Mouse (Mus musculus) hindbrain, embryonic 10.5 days (tissue): Measurements from ENCODE around the gene Acly. TPM values are rescaled to one million over a fixed set of nuclear protein-coding genes. Genes with fewer than 3 reads are reported as not detected.
A peak's percentile ranks its signal among the peaks of the same experiment; 100 is the strongest.

Experiments
- DNase-seq: peaks from one replicate; pipeline ENCODE4 v3.0.0-alpha.2; 2017; ENCODE audit warnings: low spot score
- H3K27ac ChIP-seq: fragments of 300-500 bp; sonication (generic); 2 replicates; pipeline ENCODE4 v1.5.1; 2016; ENCODE audit warnings: mild to moderate bottlenecking, moderate library complexity
- H3K27me3 ChIP-seq: fragments of 300-500 bp; sonication (generic); 2 replicates; pipeline ENCODE4 v1.6.1; 2016; ENCODE audit warnings: mild to moderate bottlenecking; ENCODE audit not compliant: poor library complexity, insufficient read depth, severe bottlenecking
- H3K36me3 ChIP-seq: fragments of 300-500 bp; sonication (generic); 2 replicates; pipeline ENCODE4 v1.6.1; 2016; ENCODE audit warnings: mild to moderate bottlenecking, moderate library complexity
- H3K4me1 ChIP-seq: fragments of 300-500 bp; sonication (generic); replicated peaks from 2 replicates; pipeline ENCODE4 v1.6.1; 2016; ENCODE audit warnings: mild to moderate bottlenecking
- H3K4me3 ChIP-seq: fragments of 300-500 bp; sonication (generic); 2 replicates; pipeline ENCODE4 v1.5.1; 2016; ENCODE audit warnings: mild to moderate bottlenecking, moderate library complexity
- H3K9me3 ChIP-seq: fragments of 300-500 bp; sonication (generic); 2 replicates; pipeline ENCODE4 v1.6.1; 2016; ENCODE audit warnings: mild to moderate bottlenecking, moderate library complexity
- WGBS: fragments of 180-500 bp; shearing (Covaris S2); methylation state at CpG from one replicate; pipeline ENCODE4 v1.1.7; 2016; 5-methylcytosine and 5-hydroxymethylcytosine counted together
- polyA plus RNA-seq: library from polyadenylated mRNA; unstranded; fragments of >200 nt; fragmentation: Nextera tagmentation; extraction: Ambion mirVana; gene quantifications from 2 replicates; pipeline ENCODE4 v1.2.1, GENCODE M21; 2016

Acly gene
- 356 and 388 TPM in 2 replicates for polyA plus RNA-seq

DNA sequence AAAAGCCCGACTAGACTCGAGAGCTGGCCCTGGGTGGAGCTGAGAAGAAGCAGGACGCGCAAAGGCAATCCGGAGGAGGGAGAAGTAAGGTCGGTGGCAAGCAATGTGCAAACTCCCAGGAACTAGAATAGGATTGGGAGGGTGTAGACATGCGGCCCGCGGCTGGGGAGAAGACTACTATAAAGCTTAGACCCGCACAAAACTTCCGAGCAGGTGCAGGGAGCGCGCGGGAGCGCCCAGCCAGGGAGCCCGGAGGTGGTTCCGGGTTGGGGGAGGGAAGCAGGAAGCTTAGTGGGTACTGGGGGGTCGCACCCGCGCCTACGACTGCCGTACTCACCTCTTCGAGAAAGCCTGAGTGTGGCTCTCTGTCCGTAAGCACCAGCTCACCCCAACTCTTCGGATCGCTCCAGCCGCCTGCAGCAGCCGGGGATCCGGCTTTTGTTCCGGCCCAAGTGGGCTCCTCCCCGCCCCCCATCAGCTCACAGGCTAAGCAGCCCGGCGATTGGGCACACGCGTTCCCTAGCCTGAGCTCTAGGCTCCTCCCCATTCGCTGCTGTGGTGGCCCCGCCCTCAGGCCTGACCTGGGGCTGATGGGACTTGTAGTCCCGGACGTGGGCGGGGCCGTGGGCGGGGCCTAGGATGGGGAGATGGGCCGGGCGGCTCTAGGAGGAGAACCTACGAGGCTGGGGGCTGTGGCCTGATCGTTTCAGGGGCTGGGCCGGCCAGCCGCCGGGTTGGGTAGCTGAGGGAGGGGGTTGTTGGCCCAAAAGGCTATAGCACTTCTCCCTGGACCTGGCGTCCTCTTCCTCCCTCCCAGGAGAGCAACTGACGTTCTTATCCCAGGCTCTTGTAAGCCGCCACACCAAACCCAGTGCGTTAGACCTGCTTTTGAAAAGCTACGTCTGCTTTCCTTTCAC, at the start of gene Acly:
Gene Acly (minus strand): TSS at position 543 of the 917 bp plus-strand sequence.
- H3K4me3 ChIP-seq = peak within 1 kb of the TSS; percentile 86
- under 1% methylated on average over 54 of the region's 54 CpGs for WGBS

DNA sequence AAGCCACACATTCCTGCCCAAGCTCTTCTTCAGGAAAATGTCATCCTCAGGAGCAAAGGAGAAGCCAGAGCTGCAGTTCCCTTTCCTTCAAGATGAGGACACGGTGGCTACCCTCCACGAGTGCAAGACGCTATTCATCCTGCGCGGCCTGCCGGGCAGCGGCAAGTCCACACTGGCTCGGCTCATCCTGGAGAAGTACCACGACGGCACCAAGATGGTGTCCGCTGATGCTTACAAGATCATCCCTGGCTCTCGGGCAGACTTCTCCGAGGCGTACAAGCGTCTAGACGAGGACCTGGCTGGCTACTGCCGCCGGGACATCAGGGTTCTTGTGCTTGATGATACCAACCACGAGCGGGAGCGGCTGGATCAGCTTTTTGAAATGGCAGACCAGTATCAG, 48.5 kb upstream of the Acly start:
- no peak for DNase-seq
- peak overlapping the region; percentile 88; the same call in 1 of the 2 replicates for H3K27ac ChIP-seq
- H3K27me3 ChIP-seq = peaks cover 19% of the 10 kb centered on the region
- H3K4me1 ChIP-seq = peaks cover 34% of the 10 kb centered on the region
- peak overlapping the region; percentile 69; the same call in 1 of the 2 replicates for H3K4me3 ChIP-seq
- no peaks in the 10 kb centered on the region for H3K9me3 ChIP-seq
- peaks cover 50% of the 10 kb centered on the region for H3K36me3 ChIP-seq
- 69% methylated on average over 21 of the region's 21 CpGs for WGBS

More for the DNA sequence above, at the start of gene Acly:
- peaks cover 25% of the 10 kb centered on the region for H3K36me3 ChIP-seq
- H3K27me3 ChIP-seq = no peaks in the 10 kb centered on the region
- peak within 1 kb of the TSS; percentile 95 for H3K27ac ChIP-seq
- DNase-seq = peak; percentile 99
- H3K9me3 ChIP-seq = no peaks in the 10 kb centered on the region
- H3K4me1 ChIP-seq = peaks cover 43% of the 10 kb centered on the region

- peaks cover 25% of the 10 kb centered on the region for H3K27me3 ChIP-seq
- H3K27ac ChIP-seq = peak overlapping the region; percentile 88
- H3K36me3 ChIP-seq = peaks cover 43% of the 10 kb centered on the region
- DNase-seq = peak; percentile 38
- H3K4me3 ChIP-seq = peak overlapping the region; percentile 69
- H3K4me1 ChIP-seq = peaks cover 42% of the 10 kb centered on the region
- H3K9me3 ChIP-seq = no peaks in the 10 kb centered on the region
- WGBS = 27% methylated on average over 2 of the region's 2 CpGs
Observed at GRCm38 (mm10) chr11:100575484-100575855, 47.7 kb upstream of the Acly start.

GRCm38 (mm10) chr11:100574708-100575483, 47.1 kb upstream of the Acly start, which contains the start of gene Cnp:
TSS of gene Cnp (plus strand) at chr11:100574904.
- no peaks in the 10 kb centered on the region for H3K9me3 ChIP-seq
- 3% methylated on average over 47 of the region's 47 CpGs for WGBS
- peak within 1 kb of the TSS; percentile 69 for H3K4me3 ChIP-seq
- peaks cover 25% of the 10 kb centered on the region for H3K27me3 ChIP-seq
- peaks cover 45% of the 10 kb centered on the region for H3K4me1 ChIP-seq
- peak within 1 kb of the TSS; percentile 88 for H3K27ac ChIP-seq
- peaks cover 37% of the 10 kb centered on the region for H3K36me3 ChIP-seq
- DNase-seq = peak; percentile 63

- H3K36me3 ChIP-seq = peaks cover 30% of the 10 kb centered on the region
- H3K9me3 ChIP-seq = no peaks in the 10 kb centered on the region
- H3K4me1 ChIP-seq = peaks cover 45% of the 10 kb centered on the region
- no peak for DNase-seq
- H3K27me3 ChIP-seq = peaks cover 25% of the 10 kb centered on the region
- 94% methylated on average over 3 of the region's 3 CpGs for WGBS
- 0 out of 2 replicates have a peak overlapping the region, but pooled peaks have one; percentile 88 for H3K27ac ChIP-seq
- H3K4me3 ChIP-seq = peak overlapping the region; percentile 69
Observed at GRCm38 (mm10) chr11:100574188-100574587, 46.4 kb upstream of the Acly start.

DNA sequence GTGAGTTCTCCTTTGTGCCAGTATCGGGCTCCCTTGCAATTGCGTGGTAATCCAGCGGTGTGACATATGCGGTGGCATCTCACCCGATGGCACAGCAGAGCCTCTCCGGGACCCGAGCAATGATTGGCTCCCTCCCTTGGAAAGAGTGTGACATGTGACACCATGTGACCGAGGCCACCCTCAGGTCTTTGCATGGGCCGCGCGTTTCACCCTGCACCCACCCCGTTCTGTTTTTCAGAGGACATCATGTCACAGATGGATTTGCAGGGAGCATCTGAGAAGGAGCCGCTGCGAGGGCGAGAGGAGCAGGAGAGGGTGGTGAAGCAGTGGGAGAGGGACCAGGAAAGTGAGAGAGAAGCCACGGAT, 43.4 kb upstream of the Acly start:
- peak; percentile 34 for DNase-seq
- Histone ChIP-seq H3K27me3 (peaks cover 23% of the 10 kb centered on the region), H3K4me3 (peak overlapping the region; percentile 40), H3K36me3 (0 out of 2 replicates have a peak, but pooled peaks cover 3% of the 10 kb centered on the region), H3K27ac (peak overlapping the region; percentile 56; the same call in 1 of the 2 replicates), H3K9me3 (no peaks in the 10 kb centered on the region), H3K4me1 (peaks cover 45% of the 10 kb centered on the region)
- WGBS = 15% methylated on average over 16 of the region's 16 CpGs

- Histone ChIP-seq H3K9me3 (no peaks in the 10 kb centered on the region), H3K4me1 (peaks cover 39% of the 10 kb centered on the region), H3K4me3 (peak overlapping the region; percentile 40), H3K27ac (0 out of 2 replicates have a peak overlapping the region, but pooled peaks have one; percentile 56), H3K36me3 (no peaks in the 10 kb centered on the region), H3K27me3 (peaks cover 18% of the 10 kb centered on the region)
- 9% methylated on average over 8 of the region's 8 CpGs for WGBS
- peak; percentile 75 for DNase-seq
Observed at GRCm38 (mm10) chr11:100570430-100571201, 42.8 kb upstream of the Acly start.

DNA sequence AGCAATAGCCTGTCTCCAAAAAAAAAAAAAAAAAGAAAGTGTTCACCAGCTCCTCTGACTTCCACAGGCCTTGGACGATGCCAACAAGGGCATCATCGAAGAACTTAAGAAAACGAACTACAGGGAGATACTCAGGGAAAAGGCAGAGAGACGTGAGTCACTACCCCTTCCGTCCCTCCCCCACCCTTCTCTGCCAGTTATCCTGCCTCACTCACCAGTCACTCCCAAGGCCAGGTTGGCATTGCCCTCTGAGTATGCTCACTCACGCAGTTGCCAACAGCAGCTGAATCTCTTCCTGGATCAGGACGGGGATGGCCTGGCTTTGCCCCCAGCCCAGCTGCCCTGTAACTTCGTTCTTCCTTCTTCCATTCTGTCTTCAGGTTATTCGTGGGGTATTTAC, 42.0 kb upstream of the Acly start:
- DNase-seq = no peak
- H3K4me3 ChIP-seq = no peak overlapping the region
- H3K27me3 ChIP-seq = peaks cover 18% of the 10 kb centered on the region
- H3K27ac ChIP-seq = no peak overlapping the region
- H3K9me3 ChIP-seq = no peaks in the 10 kb centered on the region
- peaks cover 32% of the 10 kb centered on the region for H3K4me1 ChIP-seq
- 66% methylated on average over 9 of the region's 9 CpGs for WGBS
- H3K36me3 ChIP-seq = no peaks in the 10 kb centered on the region

DNA sequence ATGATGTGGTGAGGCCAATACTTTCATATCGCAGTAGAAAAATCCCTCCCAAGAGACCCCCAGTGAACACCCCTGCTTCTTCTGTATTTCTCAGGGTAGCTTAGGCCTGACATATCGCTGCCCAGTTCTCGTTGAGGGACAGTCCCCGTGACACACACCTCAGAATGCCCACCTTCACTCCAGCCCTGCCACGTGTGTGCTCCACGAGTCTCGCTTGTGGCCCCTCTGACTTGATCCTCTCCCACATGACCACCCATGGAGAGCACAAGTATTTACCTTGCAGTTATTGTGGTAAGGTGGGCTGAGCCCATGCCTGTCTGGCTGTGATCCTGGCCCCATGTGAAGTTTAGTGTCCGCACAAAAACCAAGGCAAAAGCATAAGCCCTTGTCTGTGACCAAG, 40.9 kb upstream of the Acly start:
- peaks cover 27% of the 10 kb centered on the region for H3K4me1 ChIP-seq
- no peak overlapping the region for H3K27ac ChIP-seq
- H3K36me3 ChIP-seq = no peaks in the 10 kb centered on the region
- WGBS = 87% methylated on average over 8 of the region's 8 CpGs
- no peak overlapping the region for H3K4me3 ChIP-seq
- H3K27me3 ChIP-seq = peaks cover 18% of the 10 kb centered on the region
- no peaks in the 10 kb centered on the region for H3K9me3 ChIP-seq
- no peak for DNase-seq

- H3K9me3 ChIP-seq = no peaks in the 10 kb centered on the region
- H3K27me3 ChIP-seq = peaks cover 18% of the 10 kb centered on the region
- WGBS = 76% methylated on average over 9 of the region's 9 CpGs
- no peak for DNase-seq
- H3K36me3 ChIP-seq = no peaks in the 10 kb centered on the region
- peaks cover 27% of the 10 kb centered on the region for H3K4me1 ChIP-seq
- no peak overlapping the region for H3K4me3 ChIP-seq
- H3K27ac ChIP-seq = no peak overlapping the region
Observed at GRCm38 (mm10) chr11:100567815-100568245, 40.0 kb upstream of the Acly start.

GRCm38 (mm10) chr11:100567229-100567628, 39.4 kb upstream of the Acly start:
- peaks cover 16% of the 10 kb centered on the region for H3K27me3 ChIP-seq
- WGBS = 80% methylated on average over 5 of the region's 5 CpGs

DNA sequence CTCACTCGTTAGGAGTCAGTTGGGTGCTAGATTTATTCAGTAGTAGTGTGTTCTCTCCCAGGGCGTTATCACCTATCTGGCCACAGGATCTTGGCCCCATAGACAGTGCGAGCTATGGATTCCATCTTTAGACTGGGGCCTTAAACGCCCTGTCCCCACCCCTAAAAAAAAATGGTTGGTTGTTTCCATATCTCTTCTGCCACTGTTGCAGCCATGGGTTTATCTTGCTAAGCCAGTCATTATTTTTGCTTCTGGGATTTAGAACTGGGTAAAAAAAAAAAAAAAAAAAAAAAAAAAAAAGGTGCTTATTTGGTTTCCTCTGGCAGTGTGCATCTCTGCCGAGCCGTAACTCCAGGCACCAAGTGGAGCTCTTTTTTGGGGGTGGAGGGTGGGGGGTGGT, 36.9 kb upstream of the Acly start:
- H3K27ac ChIP-seq = no peak overlapping the region

More at GRCm38 (mm10) chr11:100567229-100567628, 39.4 kb upstream of the Acly start:
- peaks cover 27% of the 10 kb centered on the region for H3K4me1 ChIP-seq
- DNase-seq = no peak
- no peaks in the 10 kb centered on the region for H3K9me3 ChIP-seq
- H3K27ac ChIP-seq = no peak overlapping the region
- H3K4me3 ChIP-seq = no peak overlapping the region
- no peaks in the 10 kb centered on the region for H3K36me3 ChIP-seq

More for the DNA sequence above, 36.9 kb upstream of the Acly start:
- no peaks in the 10 kb centered on the region for H3K36me3 ChIP-seq
- 90% methylated on average over 6 of the region's 6 CpGs for WGBS
- no peak overlapping the region for H3K4me3 ChIP-seq
- H3K9me3 ChIP-seq = no peaks in the 10 kb centered on the region
- H3K27me3 ChIP-seq = no peaks in the 10 kb centered on the region
- DNase-seq = no peak
- H3K4me1 ChIP-seq = peaks cover 12% of the 10 kb centered on the region; the same call in 1 of the 2 replicates
